Mouse (Mus musculus): ENCODE data around the gene Sobp. TPM values are rescaled to one million over a fixed set of nuclear protein-coding genes. Genes with fewer than 3 reads are reported as not detected.

Gene Sobp
- polyA plus RNA-seq, 1 experiment from 2014 or later = 9.2 TPM

- peak overlapping the region; percentile 41 for H3K4me2 ChIP-seq (replicated peaks)
- H3K4me3 ChIP-seq = 0 out of 2 replicates have a peak overlapping the region, but pooled peaks have one; percentile 5
- H3K4me1 ChIP-seq = peaks cover 31% of the 10 kb centered on the region
- H3K36me3 ChIP-seq = peaks cover 1% of the 10 kb centered on the region; the same call in 1 of the 2 replicates
- ATAC-seq (ENCODE audit: low FRiP score, low read depth) = peak; percentile 84
- H3K9me3 ChIP-seq = no peaks in the 10 kb centered on the region
- WGBS = 7% methylated on average over 12 of the region's 12 CpGs
- H3K9ac ChIP-seq (replicated peaks) = peak overlapping the region; percentile 28; the same call in 1 of the 2 replicates
- H3K27me3 ChIP-seq = no peaks in the 10 kb centered on the region
- H3K27ac ChIP-seq (replicated peaks) = peak overlapping the region; percentile 86
Observed at GRCm38 (mm10) chr10:43155046-43155560, 19.2 kb downstream of the Sobp start.

GRCm38 (mm10) chr10:43152643-43153042, 21.7 kb downstream of the Sobp start:
- no peak overlapping the region for H3K27ac ChIP-seq (replicated peaks)
- no peaks in the 10 kb centered on the region for H3K27me3 ChIP-seq
- no peak overlapping the region for H3K9ac ChIP-seq (replicated peaks)
- no peak overlapping the region for H3K4me3 ChIP-seq
- no peak overlapping the region for H3K4me2 ChIP-seq (replicated peaks)
- H3K9me3 ChIP-seq = no peaks in the 10 kb centered on the region
- ATAC-seq (ENCODE audit: low FRiP score, low read depth) = no peak
- 0 out of 2 replicates have a peak, but pooled peaks cover 3% of the 10 kb centered on the region for H3K36me3 ChIP-seq
- 93% methylated on average over 8 of the region's 8 CpGs for WGBS
- peaks cover 34% of the 10 kb centered on the region for H3K4me1 ChIP-seq

- Histone ChIP-seq H3K9ac (replicated peaks) (no peak overlapping the region), H3K4me3 (no peak overlapping the region), H3K4me2 (replicated peaks) (no peak overlapping the region), H3K27ac (replicated peaks) (no peak overlapping the region), H3K27me3 (no peaks in the 10 kb centered on the region), H3K36me3 (0 out of 2 replicates have a peak, but pooled peaks cover 3% of the 10 kb centered on the region), H3K9me3 (no peaks in the 10 kb centered on the region), H3K4me1 (peaks cover 8% of the 10 kb centered on the region; the same call in 1 of the 2 replicates)
- 92% methylated on average over 11 of the region's 11 CpGs for WGBS
- ATAC-seq (ENCODE audit: low FRiP score, low read depth) = no peak
Observed at GRCm38 (mm10) chr10:43148456-43148855, 25.9 kb downstream of the Sobp start.

- no peak overlapping the region for H3K27ac ChIP-seq (replicated peaks)
- no peaks in the 10 kb centered on the region for H3K4me1 ChIP-seq
- WGBS = 92% methylated on average over 9 of the region's 9 CpGs
- ATAC-seq (ENCODE audit: low FRiP score, low read depth) = no peak
- no peaks in the 10 kb centered on the region for H3K36me3 ChIP-seq
- H3K9ac ChIP-seq (replicated peaks) = no peak overlapping the region
- no peaks in the 10 kb centered on the region for H3K27me3 ChIP-seq
- H3K9me3 ChIP-seq = no peaks in the 10 kb centered on the region
- H3K4me2 ChIP-seq (replicated peaks) = no peak overlapping the region
- no peak overlapping the region for H3K4me3 ChIP-seq
Observed at GRCm38 (mm10) chr10:43143173-43143572, 31.2 kb downstream of the Sobp start.

- Histone ChIP-seq H3K4me3 (no peak overlapping the region), H3K9ac (replicated peaks) (no peak overlapping the region), H3K4me1 (peaks cover under 1% of the 10 kb centered on the region; the same call in 1 of the 2 replicates), H3K4me2 (replicated peaks) (no peak overlapping the region), H3K27me3 (no peaks in the 10 kb centered on the region), H3K36me3 (no peaks in the 10 kb centered on the region; the same call in 1 of the 2 replicates), H3K27ac (replicated peaks) (no peak overlapping the region), H3K9me3 (no peaks in the 10 kb centered on the region)
- no peak for ATAC-seq (ENCODE audit: low FRiP score, low read depth)
- WGBS = 92% methylated on average over 11 of the region's 11 CpGs
Observed at GRCm38 (mm10) chr10:43134027-43134426, 40.3 kb downstream of the Sobp start.

GRCm38 (mm10) chr10:43128750-43129149, 45.6 kb downstream of the Sobp start:
- H3K27me3 ChIP-seq = no peaks in the 10 kb centered on the region
- no peak overlapping the region for H3K4me3 ChIP-seq
- 59% methylated on average over 3 of the region's 3 CpGs for WGBS
- peaks cover 25% of the 10 kb centered on the region for H3K4me1 ChIP-seq
- H3K36me3 ChIP-seq = no peaks in the 10 kb centered on the region
- H3K4me2 ChIP-seq (replicated peaks) = no peak overlapping the region
- ATAC-seq (ENCODE audit: low FRiP score, low read depth) = no peak
- H3K9ac ChIP-seq (replicated peaks) = no peak overlapping the region
- H3K27ac ChIP-seq (replicated peaks) = no peak overlapping the region
- H3K9me3 ChIP-seq = no peaks in the 10 kb centered on the region

GRCm38 (mm10) chr10:43124561-43124960, 49.8 kb downstream of the Sobp start:
- Histone ChIP-seq H3K4me1 (peaks cover 37% of the 10 kb centered on the region), H3K4me3 (no peak overlapping the region), H3K36me3 (no peaks in the 10 kb centered on the region), H3K9me3 (no peaks in the 10 kb centered on the region), H3K27me3 (no peaks in the 10 kb centered on the region), H3K9ac (replicated peaks) (no peak overlapping the region), H3K4me2 (replicated peaks) (no peak overlapping the region), H3K27ac (replicated peaks) (no peak overlapping the region)
- no peak for ATAC-seq (ENCODE audit: low FRiP score, low read depth)
- WGBS = 80% methylated on average over 7 of the region's 7 CpGs

GRCm38 (mm10) chr10:43124156-43124555, 50.2 kb downstream of the Sobp start:
- Histone ChIP-seq H3K9me3 (no peaks in the 10 kb centered on the region), H3K4me3 (no peak overlapping the region), H3K36me3 (no peaks in the 10 kb centered on the region), H3K9ac (replicated peaks) (no peak overlapping the region), H3K4me2 (replicated peaks) (no peak overlapping the region), H3K27ac (replicated peaks) (no peak overlapping the region), H3K27me3 (no peaks in the 10 kb centered on the region), H3K4me1 (peaks cover 37% of the 10 kb centered on the region)
- ATAC-seq (ENCODE audit: low FRiP score, low read depth) = no peak
- WGBS = 89% methylated on average over 4 of the region's 4 CpGs

GRCm38 (mm10) chr10:43123422-43123821, 50.9 kb downstream of the Sobp start:
- no peaks in the 10 kb centered on the region for H3K27me3 ChIP-seq
- no peak overlapping the region for H3K9ac ChIP-seq (replicated peaks)
- H3K9me3 ChIP-seq = no peaks in the 10 kb centered on the region
- H3K27ac ChIP-seq (replicated peaks) = no peak overlapping the region
- 91% methylated on average over 6 of the region's 6 CpGs for WGBS
- H3K36me3 ChIP-seq = no peaks in the 10 kb centered on the region
- peaks cover 30% of the 10 kb centered on the region for H3K4me1 ChIP-seq
- no peak for ATAC-seq (ENCODE audit: low FRiP score, low read depth)
- no peak overlapping the region for H3K4me3 ChIP-seq
- H3K4me2 ChIP-seq (replicated peaks) = no peak overlapping the region

- H3K9ac ChIP-seq (replicated peaks) = no peak overlapping the region
- H3K36me3 ChIP-seq = no peaks in the 10 kb centered on the region
- 39% methylated on average over 8 of the region's 8 CpGs for whole genome bisulfite sequencing
- no peak overlapping the region for H3K27ac ChIP-seq (replicated peaks)
- peaks cover 34% of the 10 kb centered on the region for H3K4me1 ChIP-seq
- no peak overlapping the region for H3K4me3 ChIP-seq
- no peak for ATAC-seq (ENCODE audit: low FRiP score, low read depth)
- no peaks in the 10 kb centered on the region for H3K27me3 ChIP-seq
- H3K9me3 ChIP-seq = no peaks in the 10 kb centered on the region
- no peak overlapping the region for H3K4me2 ChIP-seq (replicated peaks)
Observed at GRCm38 (mm10) chr10:43120688-43121450, 53.5 kb downstream of the Sobp start.

GRCm38 (mm10) chr10:43116083-43116927, 58.0 kb downstream of the Sobp start:
- Histone ChIP-seq H3K9me3 (no peaks in the 10 kb centered on the region), H3K27me3 (no peaks in the 10 kb centered on the region), H3K4me2 (replicated peaks) (no peak overlapping the region), H3K27ac (replicated peaks) (no peak overlapping the region), H3K4me1 (peaks cover 33% of the 10 kb centered on the region), H3K4me3 (no peak overlapping the region), H3K36me3 (no peaks in the 10 kb centered on the region), H3K9ac (replicated peaks) (no peak overlapping the region)
- ATAC-seq (ENCODE audit: low FRiP score, low read depth) = no peak
- 82% methylated on average over 3 of the region's 3 CpGs for WGBS

- Histone ChIP-seq H3K4me2 (replicated peaks) (no peak overlapping the region), H3K4me1 (peaks cover 29% of the 10 kb centered on the region), H3K27me3 (no peaks in the 10 kb centered on the region), H3K4me3 (no peak overlapping the region), H3K27ac (replicated peaks) (peak overlapping the region; percentile 43), H3K9me3 (no peaks in the 10 kb centered on the region), H3K9ac (replicated peaks) (no peak overlapping the region), H3K36me3 (no peaks in the 10 kb centered on the region)
- 34% methylated on average over 7 of the region's 7 CpGs for WGBS
- peak; percentile 75 for ATAC-seq (ENCODE audit: low FRiP score, low read depth)
Observed at GRCm38 (mm10) chr10:43112296-43112695, 62.0 kb downstream of the Sobp start.
